Mouse (Mus musculus) heart, embryonic 14.5 days (tissue): ENCODE measurements at regions not wholly inside any gene's neighbourhood (a gene's known extent, or its start where the extent isn't known, plus 50 kb on each side); places are given as distances from the start of the nearest gene placed in this dataset.

ENCODE experiments used
- ATAC-seq: fragments of 200-750 bp; cut with Nextera tagmentation; 2 replicates; pipeline ENCODE4 v1.8.0; 2017; ENCODE audit warnings: low read depth, moderate TSS enrichment; ENCODE audit not compliant: insufficient number of reproducible peaks, insufficient read depth, low FRiP score
- H3K27ac ChIP-seq, 2 experiments: fragments of 200-500 bp in 1 of 2; fragments of 300-500 bp in 1 of 2; sonication (generic) in 1 of 2; replicated peaks in 1 of 2; 2 replicates each; pipeline ENCODE4 v1.5.1; 2012 to 2014; ENCODE audit warnings: low read depth in 2 of 2, low read length in 2 of 2, control low read depth in 1 of 2, mild to moderate bottlenecking in 1 of 2, mixed read lengths in 1 of 2; ENCODE audit not compliant: control insufficient read depth in 1 of 2, insufficient read depth in 1 of 2
- H3K27me3 ChIP-seq: fragments of 300-500 bp; sonication (generic); 2 replicates; pipeline ENCODE4 v1.6.1; 2014; ENCODE audit warnings: mild to moderate bottlenecking, low read length, control low read depth; ENCODE audit not compliant: control insufficient read depth, insufficient read depth
- H3K36me3 ChIP-seq: fragments of 300-500 bp; sonication (generic); 2 replicates; pipeline ENCODE4 v1.6.1; 2014; ENCODE audit warnings: mild to moderate bottlenecking, control low read depth, low read length, mixed read lengths; ENCODE audit not compliant: control insufficient read depth, insufficient read depth
- H3K4me1 ChIP-seq, 2 experiments: fragments of 200-500 bp in 1 of 2; fragments of 300-500 bp in 1 of 2; sonication (generic) in 1 of 2; 2 replicates each; pipeline ENCODE4 v1.6.1; 2012 to 2014; ENCODE audit warnings: low read length in 2 of 2, control low read depth in 1 of 2, mixed read lengths in 1 of 2; ENCODE audit not compliant: control insufficient read depth in 2 of 2, insufficient read depth in 2 of 2
- H3K4me2 ChIP-seq: fragments of 300-500 bp; sonication (generic); 2 replicates; pipeline ENCODE4 v1.6.1; 2014; ENCODE audit warnings: mild to moderate bottlenecking, low read length
- H3K4me3 ChIP-seq, 2 experiments: fragments of 200-500 bp in 1 of 2; fragments of 300-500 bp in 1 of 2; sonication (generic) in 1 of 2; 2 replicates each; pipeline ENCODE4 v1.5.1; 2012 to 2014; ENCODE audit warnings: low read length in 2 of 2, mild to moderate bottlenecking in 2 of 2, control low read depth in 1 of 2, low read depth in 1 of 2, moderate library complexity in 1 of 2; ENCODE audit not compliant: control insufficient read depth in 1 of 2, insufficient read depth in 1 of 2
- H3K9ac ChIP-seq: fragments of 300-500 bp; sonication (generic); 2 replicates; pipeline ENCODE4 v1.6.1; 2014; ENCODE audit warnings: mild to moderate bottlenecking, low read length
- H3K9me3 ChIP-seq: fragments of 300-500 bp; sonication (generic); 2 replicates; pipeline ENCODE4 v1.6.1; 2016; ENCODE audit warnings: low read length, control low read depth; ENCODE audit not compliant: control insufficient read depth
- WGBS: fragments of 180-500 bp; shearing (Covaris S2); extraction: QIAGEN DNeasy Blood & Tissue Kit; methylation state at CpG from one replicate; pipeline ENCODE4 v1.1.7; 2014; 5-methylcytosine and 5-hydroxymethylcytosine counted together

- Histone ChIP-seq H3K27me3 (no peaks in the 10 kb centered on the region), H3K9me3 (no peaks in the 10 kb centered on the region), H3K4me2 (no peak overlapping the region), H3K9ac (no peak overlapping the region), H3K27ac (no peak overlapping the region), H3K4me3 (no peak overlapping the region), H3K4me1 (peaks cover 0 to 9% of the 10 kb centered on the region in 2 experiments; a peak in 1 of 4 replicates), H3K36me3 (no peaks in the 10 kb centered on the region)
- ATAC-seq: no peak
- 86% methylated on average over 6 of the region's 6 CpGs for WGBS
Measured at GRCm38 (mm10) chr15:68396566-68396965, 1895.9 kb upstream of the Lrrc6 start.

- Histone ChIP-seq H3K9ac (no peak overlapping the region), H3K4me3 (no peak overlapping the region), H3K4me2 (no peak overlapping the region), H3K27me3 (no peaks in the 10 kb centered on the region), H3K36me3 (no peaks in the 10 kb centered on the region), H3K9me3 (no peaks in the 10 kb centered on the region), H3K27ac (no peak overlapping the region), H3K4me1 (no peaks in the 10 kb centered on the region)
- 85% methylated on average over 1 of the region's 1 CpGs for WGBS
- no peak for ATAC-seq
Measured at GRCm38 (mm10) chr15:68394749-68395148, 1894.0 kb upstream of the Lrrc6 start.

GRCm38 (mm10) chr15:68394157-68394556 is 1893.4 kb upstream of the Lrrc6 start:
- Histone ChIP-seq H3K27ac (no peak overlapping the region), H3K36me3 (no peaks in the 10 kb centered on the region), H3K27me3 (no peaks in the 10 kb centered on the region), H3K9ac (no peak overlapping the region), H3K4me1 (no peaks in the 10 kb centered on the region), H3K4me2 (no peak overlapping the region), H3K9me3 (no peaks in the 10 kb centered on the region), H3K4me3 (no peak overlapping the region)
- 34% methylated on average over 4 of the region's 4 CpGs for WGBS
- ATAC-seq: no peak

GRCm38 (mm10) chr15:68391737-68392136 is 1891.0 kb upstream of the Lrrc6 start:
- ATAC-seq: no peak
- no peak overlapping the region for H3K4me2 ChIP-seq
- no peaks in the 10 kb centered on the region for H3K36me3 ChIP-seq
- H3K4me3 ChIP-seq: no peak overlapping the region
- no peak overlapping the region for H3K9ac ChIP-seq
- WGBS: 34% methylated on average over 1 of the region's 1 CpGs
- H3K27ac ChIP-seq: no peak overlapping the region
- no peaks in the 10 kb centered on the region for H3K27me3 ChIP-seq
- no peaks in the 10 kb centered on the region for H3K9me3 ChIP-seq
- no peaks in the 10 kb centered on the region for H3K4me1 ChIP-seq

GRCm38 (mm10) chr15:68389855-68390254 is 1889.1 kb upstream of the Lrrc6 start:
- no peak for ATAC-seq
- 51% methylated on average over 5 of the region's 5 CpGs for WGBS
- Histone ChIP-seq H3K4me2 (no peak overlapping the region), H3K27me3 (no peaks in the 10 kb centered on the region), H3K9ac (no peak overlapping the region), H3K9me3 (no peaks in the 10 kb centered on the region), H3K4me3 (no peak overlapping the region), H3K4me1 (no peaks in the 10 kb centered on the region), H3K27ac (no peak overlapping the region), H3K36me3 (no peaks in the 10 kb centered on the region)

GRCm38 (mm10) chr15:68387349-68388065 is 1886.8 kb upstream of the Lrrc6 start:
- H3K9ac ChIP-seq: no peak overlapping the region
- H3K9me3 ChIP-seq: no peaks in the 10 kb centered on the region
- H3K4me2 ChIP-seq: no peak overlapping the region
- H3K36me3 ChIP-seq: no peaks in the 10 kb centered on the region
- H3K27me3 ChIP-seq: no peaks in the 10 kb centered on the region
- no peaks in the 10 kb centered on the region for H3K4me1 ChIP-seq
- no peak overlapping the region for H3K27ac ChIP-seq
- H3K4me3 ChIP-seq: no peak overlapping the region
- no peak for ATAC-seq
- whole genome bisulfite sequencing: 84% methylated on average over 4 of the region's 4 CpGs

DNA sequence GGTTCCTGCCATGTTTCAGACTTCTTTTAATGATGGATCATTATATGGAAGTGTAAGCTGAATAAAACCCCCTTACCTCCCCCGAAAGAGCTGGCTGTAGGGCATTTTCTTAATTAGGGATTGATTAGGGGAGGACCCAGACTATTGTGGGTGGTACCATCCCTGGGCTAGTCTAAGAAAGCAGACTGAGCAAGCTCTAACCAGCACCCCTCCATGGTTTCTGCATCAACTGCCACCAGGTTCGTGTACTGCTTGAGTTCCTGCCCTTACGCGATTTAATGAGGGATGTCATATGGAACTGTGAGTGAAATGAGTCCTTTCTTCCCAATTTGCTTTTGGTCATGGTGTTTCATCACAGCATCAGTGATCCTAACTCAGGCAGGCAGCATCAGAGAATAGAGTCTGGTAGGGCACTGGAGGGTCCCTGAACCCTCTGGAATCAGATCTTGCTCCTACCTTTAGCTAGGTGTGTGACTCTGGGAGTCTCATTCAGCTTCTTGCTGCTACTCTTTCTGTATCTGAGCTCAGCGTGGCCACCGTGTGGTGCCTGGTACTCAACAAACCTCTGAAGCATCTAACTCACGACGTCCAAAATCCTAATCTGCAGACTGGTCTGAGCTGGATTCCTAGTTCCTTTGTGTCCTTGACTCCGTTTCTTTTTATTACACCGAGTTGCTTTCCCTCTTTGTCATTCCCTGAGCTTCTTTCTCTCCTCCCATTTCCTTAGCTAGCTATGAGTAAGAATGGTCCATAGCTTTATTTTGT is 1884.0 kb upstream of the Lrrc6 start:
- no peak overlapping the region for H3K4me2 ChIP-seq
- no peaks in the 10 kb centered on the region for H3K4me1 ChIP-seq
- no peak overlapping the region for H3K9ac ChIP-seq
- WGBS: 55% methylated on average over 10 of the region's 10 CpGs
- no peaks in the 10 kb centered on the region for H3K9me3 ChIP-seq
- no peak overlapping the region for H3K4me3 ChIP-seq
- H3K27me3 ChIP-seq: no peaks in the 10 kb centered on the region
- no peak overlapping the region for H3K27ac ChIP-seq
- ATAC-seq: no peak
- H3K36me3 ChIP-seq: no peaks in the 10 kb centered on the region
